Mouse (Mus musculus) brain, embryonic 14.5 days (tissue): Measurements from ENCODE around the gene Traip. TPM values are rescaled to one million over a fixed set of nuclear protein-coding genes. Genes with fewer than 3 reads are reported as not detected.
"Not testable (repeated sequence)": the region's sequence is repeated elsewhere in the genome, so short reads cannot be mapped to it uniquely, and the experiment has no call there.

Source experiments
- DNase-seq: peaks from one replicate; pipeline ENCODE4 v3.0.0-alpha.2; 2011; ENCODE audit warnings: low read depth
- CTCF ChIP-seq: fragments of 200-500 bp; IDR thresholded peaks from 2 replicates; pipeline ENCODE4 v1.5.1; 2012; ENCODE audit warnings: inconsistent platforms, mild to moderate bottlenecking, moderate library complexity, borderline replicate concordance; ENCODE audit not compliant: insufficient read depth, insufficient read length; ENCODE audit errors: extremely low read depth
- POLR2A ChIP-seq: fragments of 200-500 bp; IDR thresholded peaks from 2 replicates; pipeline ENCODE4 v1.6.1; 2012; ENCODE audit warnings: mild to moderate bottlenecking, inconsistent platforms, borderline replicate concordance; ENCODE audit not compliant: poor library complexity, insufficient read depth, insufficient read length, severe bottlenecking; ENCODE audit errors: extremely low read depth
- polyA plus RNA-seq: library from polyadenylated mRNA; depleted of rRNA; stranded (reverse); fragments of >200 nt; gene quantifications from 2 replicates; pipeline ENCODE4 v1.2.3, GENCODE M21; 2012; rRNA removed

Gene Traip
- polyA plus RNA-seq, 1 experiment: 7.8 TPM

- TF ChIP-seq POLR2A (no peak), CTCF (no peak)
- DNase-seq: no peak
Observed at GRCm38 (mm10) chr9:107994464-107994863, 44.5 kb downstream of the Traip start.

DNA sequence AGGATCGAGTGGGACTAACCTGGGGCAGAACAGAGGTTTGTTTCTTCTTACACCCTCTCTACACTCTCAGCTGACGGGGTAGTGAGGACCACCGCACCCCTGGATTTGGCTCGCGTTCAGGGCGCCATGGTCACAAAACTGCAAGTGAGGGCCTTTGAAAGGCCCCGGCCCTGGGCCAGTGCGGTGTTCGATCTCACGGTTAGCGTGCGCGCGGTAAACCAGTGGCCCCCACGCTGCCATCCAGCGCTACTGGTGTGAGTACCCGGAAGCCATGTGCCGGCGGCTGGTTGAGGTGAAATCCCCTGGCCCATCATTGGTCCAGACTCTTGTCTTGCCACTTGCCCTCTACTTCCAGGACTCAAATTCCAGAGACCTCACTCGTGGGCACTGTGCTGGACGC lies 45.6 kb downstream of the Traip start:
- no peak for TF ChIP-seq CTCF
- no peak for TF ChIP-seq POLR2A
- DNase-seq: no peak

DNA sequence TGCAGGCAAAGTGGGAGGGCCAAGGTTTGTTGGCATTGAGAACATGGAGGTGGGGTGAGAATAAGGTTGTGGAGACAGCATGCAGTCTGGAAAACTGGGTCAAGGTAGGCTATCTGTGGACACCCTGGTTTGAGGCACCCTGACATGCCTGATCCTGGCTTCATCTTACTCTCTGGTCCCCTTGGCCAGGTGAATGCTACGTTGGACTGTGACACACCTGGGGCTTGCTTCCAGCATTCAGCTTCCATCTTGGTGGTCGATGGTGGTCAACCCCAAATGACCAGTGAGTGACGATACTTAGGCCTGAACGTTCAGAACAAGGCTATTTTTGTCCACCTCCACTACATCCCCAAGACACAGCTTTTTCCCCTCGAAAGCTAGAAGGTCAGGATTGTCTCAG lies 46.1 kb downstream of the Traip start, which contains the start of gene Gm20662:
Gm20662 (plus strand) TSS at position 301 of the 400 bp plus-strand sequence.
- TF ChIP-seq POLR2A (no peak), CTCF (no peak)
- no peak for DNase-seq

DNA sequence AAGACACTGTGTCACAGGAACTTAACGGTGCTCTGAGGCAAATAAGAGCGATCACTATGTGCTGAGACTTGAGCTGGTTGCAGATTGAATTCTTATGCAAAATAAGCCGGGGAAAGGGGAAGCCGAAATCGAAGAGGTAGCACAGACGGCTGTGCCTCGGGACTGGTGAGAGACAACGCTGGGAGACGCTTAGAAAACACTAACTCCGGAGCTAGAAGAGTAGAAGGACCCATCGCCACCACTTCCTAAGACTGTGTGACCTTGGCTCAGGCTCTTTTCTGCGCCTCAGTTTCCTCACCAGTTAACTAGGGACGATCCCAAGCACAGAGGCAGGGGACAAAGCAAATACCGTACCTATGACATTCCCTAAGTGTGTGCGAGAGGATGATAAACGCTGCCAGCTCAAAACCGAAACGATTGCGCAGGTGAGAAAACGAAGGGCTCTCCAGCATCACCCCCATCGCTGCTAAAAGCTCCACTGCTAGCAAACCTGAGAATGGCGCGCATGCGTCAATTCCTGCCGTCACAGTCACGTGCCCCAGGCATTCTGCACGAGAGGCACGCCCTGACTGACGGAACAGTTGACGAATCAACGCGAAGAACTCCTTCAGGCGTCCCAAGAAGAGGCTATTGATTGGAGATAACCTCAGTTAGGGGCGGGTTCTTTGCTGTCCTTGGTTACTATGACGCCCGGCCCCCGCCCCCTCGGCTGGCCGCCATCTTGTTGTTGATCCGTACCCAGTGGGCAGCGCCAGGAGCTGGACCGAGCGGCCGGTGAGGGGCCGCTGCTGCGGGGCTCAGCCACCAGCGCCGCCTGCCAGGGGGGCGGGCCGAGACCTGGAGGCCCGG lies 52.2 kb downstream of the Traip start, which contains the start of gene Ip6k1:
Ip6k1 (plus strand) TSS at position 580 of the 849 bp plus-strand sequence.
- peak; percentile 100 for DNase-seq
- TF ChIP-seq POLR2A: peak; percentile 54
- no peak for TF ChIP-seq CTCF

GRCm38 (mm10) chr9:108002778-108003530 lies 53.0 kb downstream of the Traip start:
- DNase-seq: peak; percentile 60

DNA sequence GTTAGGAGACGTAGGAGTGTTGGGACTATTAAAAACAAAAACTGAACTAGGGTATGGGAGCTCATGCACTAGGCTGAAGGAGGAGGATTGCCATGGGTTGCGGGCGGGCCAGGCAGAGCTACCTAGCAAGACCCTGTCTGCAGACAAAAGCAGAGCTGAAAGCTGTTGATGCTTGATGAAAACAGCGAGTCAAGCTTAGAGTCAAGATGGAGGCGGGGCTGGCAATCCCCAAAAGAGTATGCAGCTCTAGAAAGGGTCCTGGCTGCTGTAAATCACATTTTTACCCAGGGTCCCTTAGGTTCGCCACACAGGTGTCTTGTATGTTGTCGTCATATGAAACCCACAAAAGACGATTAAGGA lies 53.6 kb downstream of the Traip start:
- DNase-seq: peak; percentile 63
- TF ChIP-seq CTCF: no peak
- peak; percentile 21; the same call in 1 of the 2 replicates for TF ChIP-seq POLR2A

More at GRCm38 (mm10) chr9:108002778-108003530, 53.0 kb downstream of the Traip start:
- TF ChIP-seq CTCF (no peak), POLR2A (no peak)

GRCm38 (mm10) chr9:108008041-108008440 lies 58.1 kb downstream of the Traip start:
- TF ChIP-seq POLR2A (no peak), CTCF (no peak)
- DNase-seq: no peak

GRCm38 (mm10) chr9:108010385-108010784 lies 60.4 kb downstream of the Traip start:
- TF ChIP-seq POLR2A: no peak
- TF ChIP-seq CTCF: no peak
- no peak for DNase-seq

- DNase-seq: not testable (repeated sequence)
Observed at GRCm38 (mm10) chr9:108013577-108013976, 63.6 kb downstream of the Traip start.

- TF ChIP-seq POLR2A (no peak), CTCF (no peak)
- DNase-seq: no peak
Observed at GRCm38 (mm10) chr9:108017127-108017526, 67.2 kb downstream of the Traip start.

DNA sequence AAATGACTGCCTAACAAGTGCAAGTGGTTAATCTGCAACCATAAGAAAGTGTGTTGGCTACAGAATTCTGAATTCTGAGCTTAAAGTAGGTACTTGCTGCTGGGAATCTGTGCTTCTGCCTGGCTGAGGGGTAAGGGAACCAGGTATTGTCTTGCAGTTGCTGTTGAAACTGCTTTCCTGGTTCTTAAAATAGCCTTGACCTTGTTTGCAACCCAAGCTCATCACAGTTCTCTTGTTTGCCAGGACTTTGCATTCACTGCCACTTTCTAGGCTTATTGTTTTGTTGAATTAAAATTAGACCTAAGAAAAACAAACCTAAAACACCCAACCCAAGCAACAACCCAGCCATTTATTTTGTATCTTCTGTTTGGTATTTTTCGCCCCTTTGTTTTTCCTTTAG lies 70.8 kb downstream of the Traip start:
- no peak for DNase-seq
- no peak for TF ChIP-seq CTCF
- TF ChIP-seq POLR2A: no peak

Other genes with a start within 250 kb of the Traip start
- 163 and 176 TPM in 2 replicates for gene Sema3f, start 239.7 kb upstream of the Traip start, polyA plus RNA-seq
- gene Rbm5, start 179.1 kb upstream of the Traip start, polyA plus RNA-seq: 183 and 228 TPM in 2 replicates
- 82.3 and 90.4 TPM in 2 replicates for gene Rbm6, start 76.9 kb upstream of the Traip start, polyA plus RNA-seq
- gene Mon1a, start 62.0 kb upstream of the Traip start, polyA plus RNA-seq: 31.5 and 37.2 TPM in 2 replicates
- gene Mst1r, start 43.3 kb upstream of the Traip start, polyA plus RNA-seq: 4.2 and 6.5 TPM in 2 replicates
- not detected in 2 replicates for gene Actl11, start 21.7 kb upstream of the Traip start, polyA plus RNA-seq
- gene Camkv, start 14.5 kb upstream of the Traip start, polyA plus RNA-seq: 40.3 and 70.1 TPM in 2 replicates
- gene Uba7, start 25.4 kb downstream of the Traip start, polyA plus RNA-seq: 4.3 and 5.8 TPM in 2 replicates
- 1.3 and 1.7 TPM in 2 replicates for gene Gm20661, start 32.9 kb downstream of the Traip start, polyA plus RNA-seq
- 13.3 and 14.6 TPM in 2 replicates for gene Inka1, start 35.7 kb downstream of the Traip start, polyA plus RNA-seq
- 6.1 and 6.7 TPM in 2 replicates for gene Cdhr4, start 42.4 kb downstream of the Traip start, polyA plus RNA-seq
- gene Gm20662, start 46.2 kb downstream of the Traip start, polyA plus RNA-seq: 2.3 and 4.5 TPM in 2 replicates
- 163 and 198 TPM in 2 replicates for gene Ip6k1, start 52.4 kb downstream of the Traip start, polyA plus RNA-seq
- gene Gmppb, start 99.1 kb downstream of the Traip start, polyA plus RNA-seq: 15.7 and 16.8 TPM in 2 replicates
- gene Amigo3, start 103.0 kb downstream of the Traip start, polyA plus RNA-seq: 3.6 and 4.0 TPM in 2 replicates
- gene Mst1, start 130.3 kb downstream of the Traip start, polyA plus RNA-seq: 0.08 and 0.10 TPM in 2 replicates
- gene Rnf123, start 133.2 kb downstream of the Traip start, polyA plus RNA-seq: 93.3 and 93.5 TPM in 2 replicates
- gene Apeh, start 144.5 kb downstream of the Traip start, polyA plus RNA-seq: 65.1 and 81.4 TPM in 2 replicates
- gene Bsn, start 240.2 kb downstream of the Traip start, polyA plus RNA-seq: 18.7 and 40.0 TPM in 2 replicates